Mouse (Mus musculus): ENCODE data around the gene Dtymk. TPM values are rescaled to one million over a fixed set of nuclear protein-coding genes. Genes with fewer than 3 reads are reported as not detected.

Dtymk gene
- polyA plus RNA-seq, 1 experiment, result 255 TPM

DNA sequence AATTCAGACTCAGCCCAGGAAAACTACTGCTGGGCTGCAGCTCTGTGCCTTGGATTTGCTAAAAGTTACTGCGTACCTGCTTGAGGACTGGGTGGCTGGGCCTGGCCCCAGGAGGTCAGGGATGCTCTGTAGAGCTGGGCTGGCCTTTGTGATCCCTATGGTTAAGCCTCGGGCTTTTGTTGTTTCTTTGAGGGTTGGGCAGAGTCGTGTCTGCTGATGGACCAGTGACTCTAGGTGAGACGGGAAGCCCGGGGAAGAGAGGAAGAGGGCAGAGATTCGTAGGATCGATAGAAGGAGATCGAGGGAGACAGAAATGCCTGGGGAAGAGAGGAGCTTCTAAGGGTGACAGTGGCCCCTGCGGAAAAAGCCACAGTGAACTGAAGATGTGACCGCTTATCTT is 22.9 kb upstream of the Dtymk start, which contains the start of gene D2hgdh:
D2hgdh (plus strand) TSS at position 301 of the 400 bp plus-strand sequence.
- Histone ChIP-seq H3K79me2 (ENCODE audit: control insufficient read depth, insufficient read depth) (no peaks in the 10 kb centered on the region), H3K4me3 (ENCODE audit: insufficient read depth, poor library complexity, severe bottlenecking) (peak within 1 kb of the TSS; percentile 35), H3K36me3 (ENCODE audit: control insufficient read depth, insufficient read depth) (peaks cover 13% of the 10 kb centered on the region), H3K27me3 (ENCODE audit: control insufficient read depth, insufficient read depth, insufficient read length) (no peaks in the 10 kb centered on the region), H3K79me3 (ENCODE audit: low read depth) (no peaks in the 10 kb centered on the region), H3ac (ENCODE audit: control insufficient read depth, insufficient read length, low read depth) (peak within 1 kb of the TSS; percentile 94)
- TF ChIP-seq CEBPB (IDR thresholded peaks at IDR 0.05; ENCODE audit: low read depth), result no peak
- TF ChIP-seq MAX (IDR thresholded peaks at IDR 0.05), result no peak
- no peak for TF ChIP-seq USF1 (IDR thresholded peaks at IDR 0.05; ENCODE audit: low read depth)
- no peak for TF ChIP-seq MYOG (IDR thresholded peaks at IDR 0.05; ENCODE audit: control insufficient read depth, extremely low read depth, insufficient read length)
- TF ChIP-seq FOSL1 (IDR thresholded peaks at IDR 0.05; ENCODE audit: insufficient read depth, low read length, poor library complexity, severe bottlenecking), result no peak
- TF ChIP-seq MYOD1 (IDR thresholded peaks at IDR 0.05; ENCODE audit: control insufficient read depth, insufficient read length, low read depth), result no peak
- TF ChIP-seq CTCF (IDR thresholded peaks at IDR 0.05; ENCODE audit: control insufficient read depth, insufficient read depth, insufficient read length), result no peak

GRCm38 (mm10) chr1:93823796-93824495 is 22.2 kb upstream of the Dtymk start:
- H3ac ChIP-seq (ENCODE audit: control insufficient read depth, insufficient read length, low read depth), result no peak overlapping the region
- H3K4me3 ChIP-seq (ENCODE audit: insufficient read depth, poor library complexity, severe bottlenecking), result no peak overlapping the region
- no peaks in the 10 kb centered on the region for H3K79me2 ChIP-seq (ENCODE audit: control insufficient read depth, insufficient read depth)
- H3K79me3 ChIP-seq (ENCODE audit: low read depth), result no peaks in the 10 kb centered on the region
- peaks cover 20% of the 10 kb centered on the region for H3K36me3 ChIP-seq (ENCODE audit: control insufficient read depth, insufficient read depth)
- H3K27me3 ChIP-seq (ENCODE audit: control insufficient read depth, insufficient read depth, insufficient read length), result no peaks in the 10 kb centered on the region
- TF ChIP-seq MYOD1 (IDR thresholded peaks at IDR 0.05; ENCODE audit: control insufficient read depth, insufficient read length, low read depth) (no peak), MAX (IDR thresholded peaks at IDR 0.05) (no peak), FOSL1 (IDR thresholded peaks at IDR 0.05; ENCODE audit: insufficient read depth, low read length, poor library complexity, severe bottlenecking) (no peak), MYOG (IDR thresholded peaks at IDR 0.05; ENCODE audit: control insufficient read depth, extremely low read depth, insufficient read length) (no peak), USF1 (IDR thresholded peaks at IDR 0.05; ENCODE audit: low read depth) (no peak), CTCF (IDR thresholded peaks at IDR 0.05; ENCODE audit: control insufficient read depth, insufficient read depth, insufficient read length) (no peak), CEBPB (IDR thresholded peaks at IDR 0.05; ENCODE audit: low read depth) (no peak)

DNA sequence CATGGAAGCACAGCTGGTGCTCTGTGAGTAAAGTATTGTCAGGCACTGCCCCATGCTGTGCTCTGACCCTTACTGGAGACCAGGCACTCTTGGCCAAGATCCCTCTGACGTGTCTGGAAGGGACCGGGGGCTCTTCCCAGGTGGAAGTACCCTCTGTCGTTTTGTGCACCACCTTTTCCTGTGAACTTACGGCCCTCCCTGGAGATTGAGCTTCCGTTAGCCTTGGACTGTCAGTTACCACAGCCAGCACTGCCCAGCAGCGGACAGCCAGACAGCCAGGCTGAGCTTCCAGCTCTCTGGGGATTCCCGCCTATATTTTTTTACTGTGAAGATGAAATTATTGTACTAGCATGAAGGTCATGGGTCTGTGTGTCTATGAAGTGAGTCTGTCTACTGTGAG is 17.0 kb upstream of the Dtymk start:
- H3K36me3 ChIP-seq (ENCODE audit: control insufficient read depth, insufficient read depth), result peaks cover 59% of the 10 kb centered on the region

DNA sequence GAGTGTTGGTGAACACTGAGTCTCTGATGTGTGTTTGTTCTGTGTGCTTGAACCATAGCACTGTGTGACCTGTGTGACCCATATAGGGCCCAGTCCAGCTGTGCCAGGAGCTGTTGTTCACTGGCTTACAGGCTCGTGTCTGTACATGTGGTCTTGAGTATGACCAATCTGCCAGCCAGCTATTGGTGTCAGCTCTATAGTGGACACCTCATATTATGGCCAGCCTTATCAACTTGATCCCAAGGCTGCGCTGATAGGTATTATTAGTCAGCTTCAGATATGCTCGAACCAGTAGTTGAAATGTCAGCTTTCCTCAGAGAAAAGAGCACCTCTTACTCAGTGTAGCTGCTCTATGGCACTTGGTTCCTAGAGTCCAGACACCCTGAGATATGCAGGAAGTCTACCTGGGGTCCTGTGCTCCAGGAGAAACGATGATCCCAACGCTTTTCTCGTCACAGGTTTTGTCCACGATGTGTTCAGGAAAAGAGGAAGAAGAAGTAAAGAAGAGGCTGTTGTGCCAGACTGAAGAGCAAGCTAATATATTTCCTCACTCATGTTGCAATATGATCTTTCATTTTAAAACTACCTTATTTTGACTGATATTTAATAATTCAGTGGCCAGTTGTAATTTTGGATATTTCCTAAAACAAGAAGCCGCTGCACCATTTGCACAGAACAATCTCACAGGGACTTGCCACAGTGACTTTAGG is 16.2 kb upstream of the Dtymk start:
- TF ChIP-seq MAX (IDR thresholded peaks at IDR 0.05), result no peak
- TF ChIP-seq CEBPB (IDR thresholded peaks at IDR 0.05; ENCODE audit: low read depth), result no peak
- TF ChIP-seq MYOG (IDR thresholded peaks at IDR 0.05; ENCODE audit: control insufficient read depth, extremely low read depth, insufficient read length), result no peak
- no peaks in the 10 kb centered on the region for H3K79me2 ChIP-seq (ENCODE audit: control insufficient read depth, insufficient read depth)
- peaks cover 66% of the 10 kb centered on the region for H3K36me3 ChIP-seq (ENCODE audit: control insufficient read depth, insufficient read depth)
- no peaks in the 10 kb centered on the region for H3K27me3 ChIP-seq (ENCODE audit: control insufficient read depth, insufficient read depth, insufficient read length)
- no peaks in the 10 kb centered on the region for H3K79me3 ChIP-seq (ENCODE audit: low read depth)
- H3ac ChIP-seq (ENCODE audit: control insufficient read depth, insufficient read length, low read depth), result no peak overlapping the region
- H3K4me3 ChIP-seq (ENCODE audit: insufficient read depth, poor library complexity, severe bottlenecking), result no peak overlapping the region

More for the DNA sequence above, 17.0 kb upstream of the Dtymk start:
- Histone ChIP-seq H3ac (ENCODE audit: control insufficient read depth, insufficient read length, low read depth) (no peak overlapping the region), H3K27me3 (ENCODE audit: control insufficient read depth, insufficient read depth, insufficient read length) (no peaks in the 10 kb centered on the region), H3K4me3 (ENCODE audit: insufficient read depth, poor library complexity, severe bottlenecking) (no peak overlapping the region), H3K79me2 (ENCODE audit: control insufficient read depth, insufficient read depth) (no peaks in the 10 kb centered on the region), H3K79me3 (ENCODE audit: low read depth) (no peaks in the 10 kb centered on the region)
- TF ChIP-seq MAX (IDR thresholded peaks at IDR 0.05) (no peak), FOSL1 (IDR thresholded peaks at IDR 0.05; ENCODE audit: insufficient read depth, low read length, poor library complexity, severe bottlenecking) (no peak), USF1 (IDR thresholded peaks at IDR 0.05; ENCODE audit: low read depth) (no peak), MYOG (IDR thresholded peaks at IDR 0.05; ENCODE audit: control insufficient read depth, extremely low read depth, insufficient read length) (no peak), CEBPB (IDR thresholded peaks at IDR 0.05; ENCODE audit: low read depth) (no peak), MYOD1 (IDR thresholded peaks at IDR 0.05; ENCODE audit: control insufficient read depth, insufficient read length, low read depth) (no peak), CTCF (IDR thresholded peaks at IDR 0.05; ENCODE audit: control insufficient read depth, insufficient read depth, insufficient read length) (no peak)

- Histone ChIP-seq H3ac (ENCODE audit: control insufficient read depth, insufficient read length, low read depth) (no peak overlapping the region), H3K4me3 (ENCODE audit: insufficient read depth, poor library complexity, severe bottlenecking) (no peak overlapping the region), H3K27me3 (ENCODE audit: control insufficient read depth, insufficient read depth, insufficient read length) (no peaks in the 10 kb centered on the region), H3K36me3 (ENCODE audit: control insufficient read depth, insufficient read depth) (peaks cover 90% of the 10 kb centered on the region), H3K79me2 (ENCODE audit: control insufficient read depth, insufficient read depth) (peaks cover 2% of the 10 kb centered on the region), H3K79me3 (ENCODE audit: low read depth) (peaks cover 2% of the 10 kb centered on the region)
- TF ChIP-seq CTCF (IDR thresholded peaks at IDR 0.05; ENCODE audit: control insufficient read depth, insufficient read depth, insufficient read length), result no peak
- no peak for TF ChIP-seq MYOG (IDR thresholded peaks at IDR 0.05; ENCODE audit: control insufficient read depth, extremely low read depth, insufficient read length)
- no peak for TF ChIP-seq MAX (IDR thresholded peaks at IDR 0.05)
- TF ChIP-seq CEBPB (IDR thresholded peaks at IDR 0.05; ENCODE audit: low read depth), result no peak
- no peak for TF ChIP-seq MYOD1 (IDR thresholded peaks at IDR 0.05; ENCODE audit: control insufficient read depth, insufficient read length, low read depth)
- TF ChIP-seq USF1 (IDR thresholded peaks at IDR 0.05; ENCODE audit: low read depth), result no peak
- no peak for TF ChIP-seq FOSL1 (IDR thresholded peaks at IDR 0.05; ENCODE audit: insufficient read depth, low read length, poor library complexity, severe bottlenecking)
Observed at GRCm38 (mm10) chr1:93811495-93812039, 9.8 kb upstream of the Dtymk start.
